Mouse (Mus musculus) forebrain, embryonic 10.5 days (tissue): ENCODE results near the gene Rabep1. TPM values are rescaled to one million over a fixed set of nuclear protein-coding genes. Genes with fewer than 3 reads are reported as not detected.

Source experiments
- DNase-seq: peaks from one replicate; pipeline ENCODE4 v3.0.0-alpha.2; 2017; ENCODE audit warnings: low spot score; ENCODE audit errors: extremely low spot score
- H3K27ac ChIP-seq: fragments of 300-500 bp; sonication (generic); 2 replicates; pipeline ENCODE4 v1.5.1; 2016; ENCODE audit warnings: mild to moderate bottlenecking
- H3K27me3 ChIP-seq: fragments of 300-500 bp; sonication (generic); 2 replicates; pipeline ENCODE4 v1.6.1; 2016; ENCODE audit warnings: mild to moderate bottlenecking; ENCODE audit not compliant: poor library complexity, severe bottlenecking
- H3K36me3 ChIP-seq: fragments of 300-500 bp; sonication (generic); replicated peaks from 2 replicates; pipeline ENCODE4 v1.6.1; 2016; ENCODE audit warnings: mild to moderate bottlenecking, moderate library complexity
- H3K4me1 ChIP-seq: fragments of 300-500 bp; sonication (generic); 2 replicates; pipeline ENCODE4 v1.6.1; 2016
- H3K4me3 ChIP-seq: fragments of 300-500 bp; sonication (generic); 2 replicates; pipeline ENCODE4 v1.5.1; 2016; ENCODE audit warnings: mild to moderate bottlenecking, moderate library complexity
- H3K9me3 ChIP-seq: fragments of 300-500 bp; sonication (generic); 2 replicates; pipeline ENCODE4 v1.6.1; 2016; ENCODE audit warnings: mild to moderate bottlenecking, moderate library complexity
- WGBS: fragments of 180-500 bp; shearing (Covaris S2); methylation state at CpG from one replicate; pipeline ENCODE4 v1.1.7; 2016; 5-methylcytosine and 5-hydroxymethylcytosine counted together
- polyA plus RNA-seq: library from polyadenylated mRNA; unstranded; fragments of >200 nt; fragmentation: Nextera tagmentation; extraction: Ambion mirVana; gene quantifications from 2 replicates; pipeline ENCODE4 v1.2.1, GENCODE M21; 2016

Rabep1 gene
- polyA plus RNA-seq, 1 experiment from 2014 or later = 33.2 TPM

DNA sequence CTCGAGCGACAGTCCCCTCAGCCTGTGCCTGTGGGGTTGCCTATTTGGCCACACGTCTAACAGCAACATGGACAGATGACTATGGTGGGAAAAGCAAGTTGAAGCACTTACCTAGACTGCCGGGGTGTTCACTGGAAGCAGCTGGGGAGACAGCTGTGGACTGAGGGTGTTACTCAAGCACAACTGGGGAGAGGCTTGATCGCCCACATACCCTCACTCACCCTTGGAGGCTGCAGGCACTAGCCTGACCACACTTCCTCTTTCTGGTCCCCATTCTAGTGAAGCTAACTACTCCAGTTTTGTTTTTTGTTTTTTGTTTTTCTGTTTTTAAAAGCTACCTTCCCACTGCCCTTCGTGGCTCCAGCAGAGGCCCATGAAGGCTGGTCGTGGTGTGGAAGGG lies 32.2 kb upstream of the Rabep1 start, which contains the start of gene Scimp:
Gene Scimp (minus strand): TSS at position 222 of the 400 bp plus-strand sequence.
- H3K9me3 ChIP-seq = no peaks in the 10 kb centered on the region
- 87% methylated on average over 7 of the region's 7 CpGs for WGBS
- H3K27ac ChIP-seq = no peak within 1 kb of the TSS
- H3K36me3 ChIP-seq = no peaks in the 10 kb centered on the region
- no peaks in the 10 kb centered on the region; the same call in 1 of the 2 replicates for H3K4me1 ChIP-seq
- H3K4me3 ChIP-seq = no peak within 1 kb of the TSS
- no peak for DNase-seq
- no peaks in the 10 kb centered on the region for H3K27me3 ChIP-seq

DNA sequence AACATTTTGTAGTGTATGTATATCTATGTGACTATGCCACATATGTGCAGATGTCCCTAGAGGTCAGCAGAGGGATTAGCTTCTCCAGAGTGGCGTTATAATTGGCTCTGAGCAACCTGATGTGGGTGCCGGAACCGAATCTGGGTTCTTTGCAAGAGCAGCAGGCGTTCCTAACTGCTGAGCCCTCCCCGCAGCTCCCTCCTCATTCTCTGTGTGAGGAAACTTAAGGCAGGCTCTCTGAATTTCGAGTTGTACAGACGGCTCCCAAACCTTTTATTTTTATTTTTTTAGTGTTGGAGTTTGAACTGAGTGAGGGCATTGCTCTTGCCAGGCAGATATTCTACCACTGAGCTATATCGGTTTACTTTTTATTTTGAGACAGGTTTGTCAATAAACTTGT lies 29.5 kb upstream of the Rabep1 start:
- Histone ChIP-seq H3K4me3 (no peak overlapping the region), H3K27ac (no peak overlapping the region), H3K27me3 (no peaks in the 10 kb centered on the region), H3K36me3 (no peaks in the 10 kb centered on the region), H3K4me1 (no peaks in the 10 kb centered on the region; the same call in 1 of the 2 replicates), H3K9me3 (no peaks in the 10 kb centered on the region)
- no peak for DNase-seq
- WGBS = 87% methylated on average over 8 of the region's 8 CpGs

DNA sequence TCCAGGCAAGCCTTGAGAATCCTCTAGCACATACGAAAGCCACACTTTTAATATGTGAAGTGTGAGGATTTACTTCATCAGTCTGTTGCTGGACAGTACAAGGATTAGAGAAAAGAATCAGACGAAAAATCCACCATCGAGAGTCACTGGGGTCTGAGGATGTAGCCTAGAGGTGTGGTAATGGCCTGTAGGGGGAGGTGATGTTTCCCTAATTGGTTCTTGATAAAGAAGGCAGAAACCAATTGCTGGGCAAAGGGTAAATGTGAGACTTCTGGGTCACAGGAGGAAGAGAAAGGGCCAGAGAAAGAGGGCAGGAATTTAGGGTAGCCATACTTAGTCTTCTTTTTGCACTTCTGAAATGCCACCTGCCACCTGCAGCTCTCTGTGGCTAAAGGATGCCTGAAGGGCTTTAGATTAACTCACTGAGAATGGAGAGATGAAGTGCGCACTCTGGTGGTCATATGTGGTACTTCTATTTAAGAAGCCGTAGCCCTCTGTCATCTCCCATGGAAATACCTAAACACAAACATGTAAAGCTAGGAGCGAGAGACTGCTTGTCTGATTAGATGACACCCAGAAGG lies 29.0 kb upstream of the Rabep1 start:
- H3K36me3 ChIP-seq = no peaks in the 10 kb centered on the region
- peak; percentile 43 for DNase-seq
- no peaks in the 10 kb centered on the region for H3K9me3 ChIP-seq

DNA sequence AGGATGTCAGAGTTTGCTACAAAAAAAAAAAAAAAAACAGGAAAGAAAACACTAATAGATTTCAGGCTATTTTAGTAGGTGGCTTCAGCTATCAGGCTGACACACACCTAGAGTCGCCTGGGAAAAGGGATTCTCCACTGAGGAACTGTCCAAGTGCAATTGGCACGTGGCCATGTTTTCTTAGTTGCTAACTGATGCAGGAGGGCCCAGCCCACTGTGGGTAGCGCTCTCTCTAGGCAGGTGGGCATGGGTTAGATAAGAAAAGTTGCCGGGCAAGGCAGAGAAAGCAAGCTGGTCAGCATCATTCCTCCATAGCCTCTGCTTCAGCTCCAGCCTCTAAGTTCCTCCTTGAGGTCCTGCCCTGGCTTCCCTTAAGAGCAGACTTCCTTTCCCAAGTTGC lies 27.8 kb upstream of the Rabep1 start:
- Histone ChIP-seq H3K4me3 (no peak overlapping the region), H3K36me3 (no peaks in the 10 kb centered on the region), H3K27ac (no peak overlapping the region), H3K27me3 (no peaks in the 10 kb centered on the region), H3K9me3 (no peaks in the 10 kb centered on the region), H3K4me1 (no peaks in the 10 kb centered on the region)
- no peak for DNase-seq
- 87% methylated on average over 4 of the region's 4 CpGs for WGBS

More for the DNA sequence above, 29.0 kb upstream of the Rabep1 start:
- Histone ChIP-seq H3K4me3 (no peak overlapping the region), H3K4me1 (no peaks in the 10 kb centered on the region; the same call in 1 of the 2 replicates), H3K27me3 (no peaks in the 10 kb centered on the region), H3K27ac (no peak overlapping the region)
- WGBS = 30% methylated on average over 6 of the region's 6 CpGs

DNA sequence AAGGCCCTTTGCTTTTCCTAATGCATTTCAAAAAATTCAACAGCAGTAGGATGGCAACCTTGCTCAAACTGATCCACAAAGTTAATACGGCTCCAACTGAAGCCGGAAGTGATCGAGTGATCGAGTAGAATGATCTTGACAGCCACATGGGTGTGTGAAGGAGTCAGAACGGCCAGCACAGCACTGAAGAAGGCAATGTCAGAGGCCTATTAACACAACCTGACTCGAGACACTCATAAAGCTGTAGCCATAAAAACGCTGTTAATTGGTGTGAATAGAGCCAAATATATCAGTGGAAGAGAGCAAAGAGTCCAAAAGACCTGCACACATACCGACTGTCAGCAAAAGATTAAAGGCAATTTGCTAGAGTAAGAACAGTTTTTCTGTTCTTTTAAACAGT lies 24.5 kb upstream of the Rabep1 start:
- no peak overlapping the region for H3K27ac ChIP-seq
- 89% methylated on average over 8 of the region's 8 CpGs for WGBS
- H3K4me1 ChIP-seq = peaks cover 6% of the 10 kb centered on the region
- no peaks in the 10 kb centered on the region for H3K9me3 ChIP-seq
- DNase-seq = no peak
- H3K27me3 ChIP-seq = no peaks in the 10 kb centered on the region
- H3K36me3 ChIP-seq = no peaks in the 10 kb centered on the region
- no peak overlapping the region for H3K4me3 ChIP-seq

DNA sequence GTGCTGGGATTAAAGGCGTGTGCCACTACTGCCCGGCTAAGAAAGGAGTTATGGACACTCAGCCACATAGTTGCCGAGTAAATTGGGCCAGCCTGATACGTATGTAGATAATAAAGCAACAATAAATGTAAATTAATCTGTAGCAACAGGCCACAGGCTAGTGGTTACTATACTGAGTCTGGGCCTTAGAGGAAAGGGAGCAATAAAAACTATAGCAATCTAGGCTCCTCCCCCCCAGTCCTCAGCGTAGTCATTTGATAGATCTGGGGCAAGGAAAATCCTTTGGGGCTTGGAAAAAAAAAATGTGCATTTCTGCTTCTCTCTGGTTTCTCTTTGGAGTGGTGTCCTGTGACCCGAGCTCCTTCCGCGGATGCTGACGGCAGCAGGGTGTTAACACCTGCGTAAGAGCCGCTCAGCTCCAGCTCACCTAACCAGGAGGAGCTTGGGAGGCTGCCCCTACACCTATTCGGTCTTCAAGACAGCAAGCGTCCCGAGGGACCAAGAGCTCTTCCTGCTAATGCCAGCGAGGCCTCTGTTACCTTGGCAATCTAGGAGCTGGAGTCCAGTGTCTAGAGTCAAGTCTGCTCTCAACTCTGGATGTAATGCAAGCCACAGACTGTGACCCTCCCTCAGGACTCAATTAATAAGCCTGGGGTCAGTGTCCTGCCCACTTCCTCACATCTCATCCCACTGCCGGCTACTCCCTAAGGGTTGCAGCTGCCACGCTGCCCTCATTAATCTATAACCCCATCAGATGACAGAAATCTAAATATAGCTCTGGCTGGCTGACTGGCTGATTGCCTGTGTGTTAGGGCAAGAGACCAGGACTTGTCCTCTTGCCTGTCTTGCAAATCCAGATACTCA lies 22.6 kb upstream of the Rabep1 start:
- Histone ChIP-seq H3K4me3 (no peak overlapping the region), H3K36me3 (no peaks in the 10 kb centered on the region), H3K9me3 (no peaks in the 10 kb centered on the region; the same call in 1 of the 2 replicates), H3K27me3 (no peaks in the 10 kb centered on the region), H3K27ac (no peak overlapping the region), H3K4me1 (peaks cover 6% of the 10 kb centered on the region)
- DNase-seq = no peak
- WGBS = 72% methylated on average over 17 of the region's 17 CpGs

DNA sequence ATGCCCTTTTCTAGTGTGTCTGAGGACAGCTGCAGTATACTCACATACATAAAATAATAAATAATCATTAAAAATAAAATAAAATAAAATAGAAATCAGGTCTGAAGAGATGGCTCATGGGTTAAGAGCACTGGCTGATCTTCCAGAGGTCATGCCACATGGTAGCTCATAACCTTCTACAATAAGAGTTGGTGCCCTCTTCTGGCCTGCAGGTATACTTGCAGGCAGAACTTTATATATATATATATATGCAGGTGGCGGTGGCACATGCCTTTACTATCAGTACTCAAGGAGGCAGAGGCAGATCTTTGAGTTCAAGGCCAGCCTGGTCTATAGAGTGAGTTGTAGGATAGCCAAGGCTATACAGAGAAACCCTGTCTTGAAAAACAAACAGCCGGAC lies 18.4 kb upstream of the Rabep1 start:
- no peak overlapping the region for H3K27ac ChIP-seq
- no peak for DNase-seq
- 85% methylated on average over 2 of the region's 2 CpGs for WGBS
- H3K4me3 ChIP-seq = no peak overlapping the region
- H3K9me3 ChIP-seq = peaks cover 4% of the 10 kb centered on the region; the same call in 1 of the 2 replicates
- no peaks in the 10 kb centered on the region for H3K27me3 ChIP-seq
- no peaks in the 10 kb centered on the region for H3K36me3 ChIP-seq
- H3K4me1 ChIP-seq = peaks cover 12% of the 10 kb centered on the region

DNA sequence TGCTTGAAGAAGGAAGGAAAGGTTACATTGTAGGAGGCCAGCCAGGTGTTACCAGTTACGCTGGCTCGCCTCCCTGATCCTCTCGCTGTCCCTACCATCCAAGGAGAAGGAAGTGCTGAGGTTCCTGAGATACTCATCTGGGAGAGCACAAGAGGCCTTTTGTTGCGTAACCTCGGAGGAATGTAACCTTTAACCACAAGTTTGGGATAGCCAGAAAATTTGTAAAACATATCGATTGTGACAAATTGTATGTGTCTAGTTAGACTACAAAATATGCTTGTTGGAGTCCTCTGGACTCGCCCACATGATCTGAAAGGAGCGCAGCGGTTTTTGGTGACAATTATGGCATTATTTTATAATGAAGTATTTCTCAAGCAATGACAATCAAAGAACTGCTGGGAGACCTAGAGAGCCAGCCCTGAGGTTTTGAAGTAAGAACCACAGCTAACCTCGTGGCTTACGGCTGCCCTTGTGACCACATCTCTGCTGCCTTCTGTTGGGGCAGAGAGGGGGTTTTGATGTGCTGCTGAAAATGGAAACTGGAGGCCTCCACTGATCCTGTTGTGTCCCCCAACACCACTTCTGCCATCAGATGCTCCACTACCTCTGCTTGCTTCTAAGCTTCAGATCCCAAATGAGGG lies 15.5 kb upstream of the Rabep1 start:
- H3K4me3 ChIP-seq = no peak overlapping the region
- peaks cover 11% of the 10 kb centered on the region for H3K4me1 ChIP-seq
- H3K27me3 ChIP-seq = no peaks in the 10 kb centered on the region
- H3K36me3 ChIP-seq = no peaks in the 10 kb centered on the region
- no peak overlapping the region for H3K27ac ChIP-seq
- DNase-seq = no peak
- H3K9me3 ChIP-seq = peaks cover 13% of the 10 kb centered on the region
- 81% methylated on average over 11 of the region's 11 CpGs for WGBS

DNA sequence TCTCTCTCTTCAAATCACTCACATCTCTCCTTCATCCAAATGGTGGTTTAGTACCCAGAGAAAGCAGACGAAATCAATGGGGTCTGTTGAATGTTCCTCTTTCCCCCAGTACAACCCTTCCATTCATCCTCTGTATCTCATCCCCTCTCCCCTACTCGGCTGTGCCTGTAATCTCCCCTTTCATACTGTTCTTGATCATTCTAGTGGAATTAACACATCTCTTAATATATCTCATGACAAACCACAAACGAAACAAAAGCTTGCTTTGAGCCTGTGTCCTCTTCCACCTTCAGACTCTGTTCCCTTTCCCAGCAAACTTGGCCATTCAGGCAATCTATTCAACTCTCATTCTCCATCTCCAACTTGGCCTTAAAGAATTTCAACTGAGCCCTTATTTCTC lies 13.4 kb upstream of the Rabep1 start:
- no peak for DNase-seq
- WGBS = 35% methylated on average over 3 of the region's 3 CpGs
- Histone ChIP-seq H3K27ac (no peak overlapping the region), H3K36me3 (no peaks in the 10 kb centered on the region), H3K9me3 (peaks cover 18% of the 10 kb centered on the region), H3K4me1 (peaks cover 16% of the 10 kb centered on the region), H3K4me3 (no peak overlapping the region), H3K27me3 (no peaks in the 10 kb centered on the region)

DNA sequence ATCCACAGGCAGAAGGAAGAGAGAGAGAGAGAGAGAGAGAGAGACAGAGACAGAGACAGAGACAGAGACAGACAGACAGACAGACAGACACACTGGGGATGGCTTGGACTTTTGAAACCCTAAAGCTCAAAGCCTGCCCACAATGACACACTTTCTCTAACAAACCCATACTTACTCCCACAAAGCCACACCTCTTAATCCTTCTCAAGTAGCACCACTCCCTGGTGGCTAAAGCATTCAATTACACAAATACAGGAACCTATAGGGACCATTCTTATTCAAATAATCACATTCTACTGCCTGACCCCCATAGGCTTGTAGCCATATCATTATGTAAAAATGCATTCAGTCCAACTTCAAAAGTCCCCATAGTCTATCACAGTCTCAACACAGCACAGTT lies 11.2 kb upstream of the Rabep1 start:
- H3K27me3 ChIP-seq = no peaks in the 10 kb centered on the region
- peaks cover 18% of the 10 kb centered on the region for H3K9me3 ChIP-seq
- H3K36me3 ChIP-seq = no peaks in the 10 kb centered on the region
- peaks cover 16% of the 10 kb centered on the region for H3K4me1 ChIP-seq
- no peak overlapping the region for H3K27ac ChIP-seq
- H3K4me3 ChIP-seq = no peak overlapping the region
- DNase-seq = no peak

DNA sequence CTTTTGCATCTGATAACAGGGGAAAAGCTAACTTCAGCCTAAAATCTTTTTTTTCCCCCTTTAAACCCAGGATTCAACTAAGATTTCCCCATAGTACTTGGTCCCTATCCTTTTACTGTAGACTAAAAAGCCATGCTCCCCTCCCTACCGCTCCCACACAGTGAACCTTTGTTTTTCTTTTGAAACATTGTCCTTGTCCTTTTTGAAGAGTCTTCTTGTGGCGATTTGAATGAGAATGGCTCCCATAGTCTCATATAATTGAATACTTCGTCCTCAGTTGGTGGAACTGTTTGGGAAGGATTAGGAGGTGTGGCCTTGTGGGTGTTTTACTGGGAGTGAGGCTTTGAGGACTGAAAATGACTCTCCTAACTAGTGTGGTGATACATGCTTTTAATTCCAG lies 10.7 kb upstream of the Rabep1 start:
- Histone ChIP-seq H3K27ac (no peak overlapping the region), H3K4me3 (no peak overlapping the region), H3K27me3 (no peaks in the 10 kb centered on the region), H3K9me3 (peaks cover 18% of the 10 kb centered on the region), H3K36me3 (no peaks in the 10 kb centered on the region), H3K4me1 (peaks cover 16% of the 10 kb centered on the region)
- 68% methylated on average over 3 of the region's 3 CpGs for WGBS
- DNase-seq = no peak

DNA sequence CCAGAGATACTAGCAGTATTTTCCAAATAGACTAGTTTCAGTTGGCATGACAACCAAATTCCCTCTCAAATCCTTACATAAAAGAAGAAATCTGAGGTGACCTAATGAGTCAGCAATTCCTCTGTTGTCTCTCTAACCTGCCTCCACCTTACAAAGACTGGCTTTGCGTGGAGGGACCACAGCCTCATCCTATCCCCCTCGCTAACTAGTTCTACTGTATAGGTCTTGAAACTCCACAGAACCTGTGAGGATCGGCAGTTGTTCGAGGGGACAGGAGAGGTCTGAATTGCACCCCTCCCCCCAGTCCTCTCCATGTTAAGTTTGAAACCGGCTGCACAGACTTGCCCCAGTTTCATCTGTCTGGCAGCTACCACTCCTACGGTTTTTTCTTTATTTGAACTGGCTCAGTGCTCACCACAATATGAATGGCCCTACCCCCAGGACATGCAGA lies 9.2 kb upstream of the Rabep1 start:
- H3K4me1 ChIP-seq = peaks cover 16% of the 10 kb centered on the region
- DNase-seq = no peak
- H3K9me3 ChIP-seq = peaks cover 14% of the 10 kb centered on the region
- no peak overlapping the region for H3K27ac ChIP-seq
- no peak overlapping the region for H3K4me3 ChIP-seq
- no peaks in the 10 kb centered on the region for H3K36me3 ChIP-seq
- WGBS = 74% methylated on average over 6 of the region's 6 CpGs
- no peaks in the 10 kb centered on the region for H3K27me3 ChIP-seq

DNA sequence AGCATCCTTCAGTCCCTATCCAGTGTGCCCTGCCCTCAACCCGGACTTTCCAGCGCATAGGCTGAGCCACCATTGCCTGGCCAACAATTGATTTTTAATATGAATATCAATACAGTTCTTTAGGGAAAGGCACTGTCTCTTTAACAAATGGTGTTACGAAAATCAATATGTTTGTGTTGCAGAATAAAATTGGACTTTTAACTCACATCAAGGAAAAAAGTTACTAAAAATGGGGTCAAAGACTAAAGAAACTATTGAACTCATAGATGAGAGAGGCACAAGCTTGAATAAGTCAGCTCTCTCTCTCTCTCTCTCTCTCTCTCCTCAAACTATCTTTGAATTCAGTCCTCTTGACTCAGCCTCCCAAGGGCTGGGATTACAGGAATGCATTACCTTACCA lies 7.5 kb upstream of the Rabep1 start:
- 91% methylated on average over 3 of the region's 3 CpGs for WGBS
- no peaks in the 10 kb centered on the region for H3K27me3 ChIP-seq

More for the DNA sequence above, 7.5 kb upstream of the Rabep1 start:
- Histone ChIP-seq H3K36me3 (no peaks in the 10 kb centered on the region), H3K27ac (no peak overlapping the region), H3K4me1 (peaks cover 5% of the 10 kb centered on the region), H3K4me3 (no peak overlapping the region), H3K9me3 (peaks cover 14% of the 10 kb centered on the region)
- DNase-seq = no peak
